Mouse (Mus musculus) thymus, adult 2 months (tissue): ENCODE results near the gene Lamp1.

Experiments
- CTCF ChIP-seq: fragments of 200-500 bp; IDR thresholded peaks from 2 replicates; pipeline ENCODE4 v1.5.1; 2012; ENCODE audit warnings: mild to moderate bottlenecking, control low read depth, low read length, moderate library complexity, borderline replicate concordance; ENCODE audit not compliant: control insufficient read depth, poor library complexity, insufficient read depth; ENCODE audit errors: extremely low read depth
- POLR2A ChIP-seq: fragments of 200-500 bp; IDR thresholded peaks from 2 replicates; pipeline ENCODE4 v1.6.1; 2012; ENCODE audit warnings: mild to moderate bottlenecking, low read length, control low read depth, moderate library complexity; ENCODE audit not compliant: control insufficient read depth, poor library complexity, insufficient read depth; ENCODE audit errors: extremely low read depth

DNA sequence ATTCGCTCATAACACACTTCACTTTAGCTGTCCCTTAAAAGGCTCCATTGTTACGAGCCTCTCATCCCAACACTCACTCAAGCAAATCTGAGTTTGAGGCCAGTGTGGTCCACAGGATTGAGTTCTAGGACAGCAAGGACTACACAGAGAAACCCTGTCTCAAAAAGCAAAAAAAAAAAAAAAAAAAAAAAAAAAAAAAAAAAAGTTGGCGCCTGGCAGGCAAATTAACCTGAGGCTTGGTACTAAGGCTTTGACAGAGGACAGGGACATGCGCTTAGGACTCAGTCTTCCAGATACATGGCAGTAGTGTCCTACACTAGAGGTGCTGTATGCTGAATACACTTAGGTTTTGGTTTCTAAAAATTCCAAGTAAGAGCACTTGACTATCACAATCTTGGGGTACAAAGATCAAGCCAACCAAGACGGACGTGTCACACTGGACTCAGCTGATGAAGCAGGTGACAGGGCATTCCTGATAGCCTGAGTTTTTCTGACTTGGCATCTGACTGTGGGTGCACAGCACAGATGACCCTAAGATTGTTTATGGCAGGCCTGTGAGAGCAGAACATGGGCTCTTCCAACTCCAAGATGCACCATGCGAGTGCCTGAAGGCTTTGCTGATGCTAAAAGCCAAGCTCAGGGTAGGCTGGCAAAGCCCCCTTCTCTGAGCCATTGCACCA lies 18.4 kb downstream of the Lamp1 start:
- TF ChIP-seq CTCF: no peak
- no peak for TF ChIP-seq POLR2A
